14 mouse cellular contexts compared by ENCODE assay signal in the genomic region with DNA sequence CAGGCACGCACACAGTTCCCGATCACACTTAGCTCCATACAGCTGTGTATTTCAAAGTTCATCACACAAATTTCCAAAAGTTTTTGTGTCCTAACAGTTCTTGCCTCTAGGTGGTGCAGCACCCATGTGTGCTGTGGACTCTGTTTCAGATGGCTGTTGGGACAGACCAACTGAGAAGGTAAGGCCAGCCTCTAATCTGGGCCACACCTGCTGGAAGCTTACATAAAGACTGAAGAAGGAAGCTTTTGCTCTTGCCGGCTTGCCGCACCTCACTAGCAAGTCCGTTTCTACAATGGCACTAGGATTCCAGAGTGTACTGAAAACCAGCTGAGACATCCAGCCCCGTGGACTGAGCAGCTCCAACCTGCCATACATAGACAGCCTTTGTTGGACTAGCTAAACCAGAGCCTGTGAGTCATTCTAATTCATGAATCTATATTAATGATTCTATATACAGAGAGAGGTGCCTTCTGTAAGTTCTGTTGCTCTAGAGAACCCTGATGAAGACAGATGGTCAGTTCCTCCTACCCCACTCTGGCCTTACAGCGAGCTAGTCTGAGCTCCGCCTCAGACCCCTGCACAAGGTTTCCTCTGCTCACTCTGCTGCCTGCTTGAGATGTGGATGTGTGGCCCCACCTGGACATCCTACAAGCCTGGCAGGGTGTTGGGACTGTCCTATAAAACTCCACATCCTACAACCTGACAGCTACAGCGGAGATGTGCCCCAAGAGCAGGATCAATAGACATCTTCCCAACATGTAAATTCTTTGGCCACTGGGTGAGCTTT. TPM values are rescaled to one million over a fixed set of nuclear protein-coding genes. Genes with fewer than 3 reads are reported as not detected.
A peak's percentile ranks its signal among the peaks of the same experiment; 100 is the strongest.
DNase-seq lines count a peak whose midpoint lies in the region; ATAC-seq lines count a peak whose summit lies in the region.
"Had no signal": no experiment of that assay in that cellular context is flagged by ENCODE, and none has a peak within 500 bp of the region (broad histone marks: within the 10 kb centered on the region; RNA-seq: fewer than 3 reads in every experiment).

No protein-coding gene starts in this region.

- H3K4me2 ChIP-seq in midbrain, embryonic 11.5 days: no peak overlapping the region
- H3K4me2 ChIP-seq in midbrain, embryonic 16.5 days (ENCODE audit: low read length): no peak overlapping the region
- no peak overlapping the region for H3K4me2 ChIP-seq in intestine, embryonic 16.5 days (ENCODE audit: low read depth, low read length)

- 77% methylated on average over 9 of the region's 9 CpGs for WGBS in midbrain, embryonic 11.5 days
- 75% methylated on average over 9 of the region's 9 CpGs for WGBS in midbrain, embryonic 16.5 days
- WGBS in intestine, embryonic 16.5 days: 66% methylated on average over 9 of the region's 9 CpGs

- no peaks in the 10 kb centered on the region for H3K27me3 ChIP-seq in midbrain, embryonic 11.5 days (ENCODE audit: control insufficient read depth, insufficient read depth, low read length)
- no peaks in the 10 kb centered on the region for H3K27me3 ChIP-seq in midbrain, embryonic 16.5 days (ENCODE audit: control insufficient read depth, insufficient read depth, low read depth, low read length)
- H3K27me3 ChIP-seq in intestine, embryonic 16.5 days (replicated peaks; ENCODE audit: control insufficient read depth, insufficient read depth, low read length): peaks cover 11% of the 10 kb centered on the region

- ATAC-seq in midbrain, embryonic 11.5 days (ENCODE audit: low FRiP score): no peak
- ATAC-seq in midbrain, embryonic 16.5 days: no peak
- peak; percentile 81 for ATAC-seq in intestine, embryonic 16.5 days

- H3K9me3 ChIP-seq in midbrain, embryonic 11.5 days (ENCODE audit: control insufficient read depth, low read length): no peaks in the 10 kb centered on the region
- no peaks in the 10 kb centered on the region for H3K9me3 ChIP-seq in midbrain, embryonic 16.5 days (replicated peaks; ENCODE audit: control insufficient read depth, low read length, poor library complexity, severe bottlenecking)
- no peaks in the 10 kb centered on the region for H3K9me3 ChIP-seq in intestine, embryonic 16.5 days (ENCODE audit: control insufficient read depth, low read length)
- H3K9me3 ChIP-seq: forebrain, embryonic 10.5 days had no signal

- no peak overlapping the region for H3K4me3 ChIP-seq in midbrain, embryonic 11.5 days (ENCODE audit: low read depth, low read length)
- no peak overlapping the region for H3K4me3 ChIP-seq in midbrain, embryonic 16.5 days (ENCODE audit: low read depth, low read length)
- no peak overlapping the region for H3K4me3 ChIP-seq in intestine, embryonic 16.5 days (ENCODE audit: low read length)
- H3K4me3 ChIP-seq: forebrain, embryonic 10.5 days had no signal

- no peaks in the 10 kb centered on the region for H3K36me3 ChIP-seq in midbrain, embryonic 11.5 days (ENCODE audit: control insufficient read depth, insufficient read depth, low read length)
- H3K36me3 ChIP-seq in midbrain, embryonic 16.5 days (ENCODE audit: control insufficient read depth, insufficient read depth, low read length): no peaks in the 10 kb centered on the region
- no peaks in the 10 kb centered on the region for H3K36me3 ChIP-seq in intestine, embryonic 16.5 days (ENCODE audit: control insufficient read depth, insufficient read depth, low read length)
- H3K36me3 ChIP-seq: forebrain, embryonic 10.5 days had no signal

- H3K9ac ChIP-seq in midbrain, embryonic 11.5 days (ENCODE audit: low read length): no peak overlapping the region
- H3K9ac ChIP-seq in midbrain, embryonic 16.5 days (ENCODE audit: low read depth, low read length): no peak overlapping the region
- H3K9ac ChIP-seq in intestine, embryonic 16.5 days (ENCODE audit: low read depth, low read length): no peak overlapping the region

- H3K27ac ChIP-seq in midbrain, embryonic 11.5 days (ENCODE audit: low read depth, low read length): no peak overlapping the region
- no peak overlapping the region for H3K27ac ChIP-seq in midbrain, embryonic 16.5 days (ENCODE audit: low read length)
- no peak overlapping the region for H3K27ac ChIP-seq in intestine, embryonic 16.5 days (ENCODE audit: low read length)
- H3K27ac ChIP-seq: forebrain, embryonic 10.5 days had no signal

- H3K4me1 ChIP-seq in midbrain, embryonic 11.5 days (ENCODE audit: control insufficient read depth, insufficient read depth, low read length): no peaks in the 10 kb centered on the region
- no peaks in the 10 kb centered on the region for H3K4me1 ChIP-seq in midbrain, embryonic 16.5 days (ENCODE audit: control insufficient read depth, insufficient read depth, low read length)
- no peaks in the 10 kb centered on the region for H3K4me1 ChIP-seq in intestine, embryonic 16.5 days (ENCODE audit: control insufficient read depth, insufficient read depth, low read length)

- DNase-seq in heart, adult 11 months: peak; percentile 66
- DNase-seq in heart, adult 8-10 months (ENCODE audit: low spot score): no peak
- peak; percentile 44 for DNase-seq in midbrain, embryonic 11.5 days (ENCODE audit: low spot score, missing footprints)
- peak; percentile 41 for DNase-seq in testis, postnatal 10 days (ENCODE audit: low spot score)
- DNase-seq in gastrocnemius, postnatal 25 days: no peak
- no peak for DNase-seq in MN1 (ENCODE audit: low spot score)
- DNase-seq: adrenal gland, adult 8-10 months; cerebellum, postnatal 14 days; left cerebral cortex, postnatal 4 days had no signal

RNA-seq across cellular contexts. Expression of a gene that starts 11.9 kb away (rescaled TPM):
- total RNA-seq in heart, adult 8-10 months (2022): under 1 TPM in 3 of 4 experiments, not detected in 1; 0.19 to 0.34 (median 0.22) TPM
- polyA plus RNA-seq in midbrain, embryonic 11.5 days (2014; fragmentation: Nextera tagmentation; extraction: Ambion mirVana): not detected in 2 replicates
- not detected in 2 replicates for polyA plus RNA-seq in midbrain, embryonic 16.5 days (2015; fragmentation: Nextera tagmentation; extraction: Ambion mirVana)
- 0.11 and 0.13 TPM in 2 replicates for polyA plus RNA-seq in intestine, embryonic 16.5 days (2015; fragmentation: Nextera tagmentation; extraction: Ambion mirVana)
- total RNA-seq in gastrocnemius, postnatal 25 days (2021): not detected
- polyA plus RNA-seq: forebrain, embryonic 10.5 days; heart, embryonic 14.5 days; kidney, embryonic 14.5 days had no signal

RNA-seq across cellular contexts. Expression of a gene that starts 16.1 kb away (rescaled TPM):
- total RNA-seq in heart, adult 8-10 months (2022): not detected
- 0.11 and 0.34 TPM in 2 replicates for polyA plus RNA-seq in midbrain, embryonic 11.5 days (2014; fragmentation: Nextera tagmentation; extraction: Ambion mirVana)
- polyA plus RNA-seq in midbrain, embryonic 16.5 days (2015; fragmentation: Nextera tagmentation; extraction: Ambion mirVana): 0.11 and 0.27 TPM in 2 replicates
- 0.21 and 0.34 TPM in 2 replicates for polyA plus RNA-seq in intestine, embryonic 16.5 days (2015; fragmentation: Nextera tagmentation; extraction: Ambion mirVana)
- under 1 TPM in 1 of 2 experiments, not detected in 1; 0.21 TPM for total RNA-seq in gastrocnemius, postnatal 25 days (2021)
- polyA plus RNA-seq: heart, embryonic 14.5 days; kidney, embryonic 14.5 days had no signal

RNA-seq across cellular contexts. Expression of a gene that starts 42.0 kb away (rescaled TPM):
- not detected for total RNA-seq in heart, adult 8-10 months (2022)
- not detected in 2 replicates for polyA plus RNA-seq in midbrain, embryonic 11.5 days (2014; fragmentation: Nextera tagmentation; extraction: Ambion mirVana)
- not detected in 2 replicates for polyA plus RNA-seq in midbrain, embryonic 16.5 days (2015; fragmentation: Nextera tagmentation; extraction: Ambion mirVana)
- 0.50 and 0.70 TPM in 2 replicates for polyA plus RNA-seq in intestine, embryonic 16.5 days (2015; fragmentation: Nextera tagmentation; extraction: Ambion mirVana)
- total RNA-seq in gastrocnemius, postnatal 25 days (2021): under 1 TPM; 0.24 to 0.28 TPM
- total RNA-seq: left cerebral cortex, postnatal 4 days had no signal
- polyA plus RNA-seq: forebrain, embryonic 10.5 days; kidney, embryonic 14.5 days had no signal

Comparison
In these comparisons a context has a peak if more than half of its experiments do, and no peak if none do; other contexts are left out.
1. DNase-seq: peak in heart, adult 11 months (single experiment), midbrain, embryonic 11.5 days (single experiment) and testis, postnatal 10 days (single experiment); none in heart, adult 8-10 months (single experiment), gastrocnemius, postnatal 25 days (single experiment) and MN1 (single experiment).